In genomic region chr16:94331886-94332252, GRCm38 (mm10) we compare ENCODE assay signal across 9 mouse cellular contexts. TPM values are rescaled to one million over a fixed set of nuclear protein-coding genes. Genes with fewer than 3 reads are reported as not detected.
DNase-seq lines count a peak whose midpoint lies in the region; ATAC-seq lines count a peak whose summit lies in the region.
"Had no signal": no experiment of that assay in that cellular context is flagged by ENCODE, and none has a peak within 500 bp of the region (broad histone marks: within the 10 kb centered on the region; RNA-seq: fewer than 3 reads in every experiment).

No protein-coding gene starts in this region.

- H3K9ac ChIP-seq in intestine, embryonic 16.5 days (ENCODE audit: low read depth, low read length), result no peak overlapping the region
- H3K9ac ChIP-seq: limb, embryonic 12.5 days had no signal

- no peaks in the 10 kb centered on the region for H3K36me3 ChIP-seq in intestine, embryonic 16.5 days (ENCODE audit: control insufficient read depth, insufficient read depth, low read length)
- H3K36me3 ChIP-seq: limb, embryonic 12.5 days had no signal

- H3K4me2 ChIP-seq in intestine, embryonic 16.5 days (ENCODE audit: low read depth, low read length), result no peak overlapping the region
- H3K4me2 ChIP-seq: limb, embryonic 12.5 days had no signal

- peaks cover 2% of the 10 kb centered on the region; the same call in 1 of the 2 replicates for H3K27me3 ChIP-seq in intestine, embryonic 16.5 days (replicated peaks; ENCODE audit: control insufficient read depth, insufficient read depth, low read length)

- H3K4me3 ChIP-seq in intestine, embryonic 16.5 days (ENCODE audit: low read length), result no peak overlapping the region
- H3K4me3 ChIP-seq: limb, embryonic 12.5 days had no signal

- H3K4me1 ChIP-seq in intestine, embryonic 16.5 days (ENCODE audit: control insufficient read depth, insufficient read depth, low read length), result peaks cover 11% of the 10 kb centered on the region

- H3K9me3 ChIP-seq in intestine, embryonic 16.5 days (ENCODE audit: control insufficient read depth, low read length), result no peaks in the 10 kb centered on the region
- H3K9me3 ChIP-seq: limb, embryonic 12.5 days had no signal

- WGBS in intestine, embryonic 16.5 days, result 69% methylated on average over 5 of the region's 5 CpGs

- ATAC-seq in intestine, embryonic 16.5 days, result 0 out of 2 replicates have a peak, but pooled peaks have one; percentile 10
- ATAC-seq in megakaryocyte, adult 5-6 weeks (ENCODE audit: poor library complexity, severe bottlenecking), result peak; percentile 76

- H3K27ac ChIP-seq in intestine, embryonic 16.5 days (ENCODE audit: low read length), result no peak overlapping the region
- H3K27ac ChIP-seq: limb, embryonic 12.5 days had no signal

- DNase-seq in gastrocnemius, adult 18-20 months (ENCODE audit: low spot score), result peak; percentile 67
- DNase-seq in gastrocnemius, postnatal 4 days (ENCODE audit: low spot score in 2 of 2), result no peak
- peak; percentile 75 for DNase-seq in 3T3-L1 (ENCODE audit: low read depth, low spot score)
- peak; percentile 68 for DNase-seq in T-cell, adult 2 months (ENCODE audit: low spot score)
- peak; percentile 78 to 79 for DNase-seq in cerebellum, postnatal 10 days
- peak; percentile 63 for DNase-seq in thymus, postnatal 0 days (ENCODE audit: low spot score)

RNA-seq across cellular contexts. Expression of gene Ripply3, which starts 3.6 kb away (rescaled TPM):
- total RNA-seq in gastrocnemius, adult 18-20 months (2021), result 1 to 10 TPM in 1 of 2 experiments, under 1 TPM in 1; 0.43 to 1.4 TPM
- 1 to 10 TPM; 4.7 to 6.6 TPM for total RNA-seq in gastrocnemius, postnatal 4 days (2021)
- polyA plus RNA-seq in intestine, embryonic 16.5 days (2015; fragmentation: Nextera tagmentation; extraction: Ambion mirVana), result 4.5 and 4.6 TPM in 2 replicates
- 0.23 TPM in 1 of 2 replicates, not detected in the other for total RNA-seq in megakaryocyte, adult 5-6 weeks (2015)
- not detected in 2 replicates for total RNA-seq in megakaryocyte, adult 5-6 weeks (2017)
- 2.2 and 2.5 TPM in 2 replicates for polyA plus RNA-seq in thymus, postnatal 0 days (2015; fragmentation: Nextera tagmentation; extraction: Ambion mirVana)

RNA-seq across cellular contexts. Expression of gene Hlcs, which starts 18.5 kb away (rescaled TPM):
- total RNA-seq in gastrocnemius, adult 18-20 months (2021), result 10 to 100 TPM in 1 of 2 experiments, 1 to 10 TPM in 1; 9.8 to 10.8 TPM
- 10 to 100 TPM; 10.4 to 12.0 TPM for total RNA-seq in gastrocnemius, postnatal 4 days (2021)
- polyA plus RNA-seq in intestine, embryonic 16.5 days (2015; fragmentation: Nextera tagmentation; extraction: Ambion mirVana), result 7.2 and 7.4 TPM in 2 replicates
- 22.8 and 25.3 TPM in 2 replicates for total RNA-seq in megakaryocyte, adult 5-6 weeks (2015)
- total RNA-seq in megakaryocyte, adult 5-6 weeks (2017), result 14.8 and 21.9 TPM in 2 replicates
- 3.8 and 5.6 TPM in 2 replicates for polyA plus RNA-seq in thymus, postnatal 0 days (2015; fragmentation: Nextera tagmentation; extraction: Ambion mirVana)

RNA-seq across cellular contexts. Expression of gene Ttc3, which starts 38.5 kb away (rescaled TPM):
- total RNA-seq in gastrocnemius, adult 18-20 months (2021), result 10 to 100 TPM; 59.4 to 61.8 TPM
- total RNA-seq in gastrocnemius, postnatal 4 days (2021), result 100 to 1,000 TPM; 219 to 226 TPM
- polyA plus RNA-seq in intestine, embryonic 16.5 days (2015; fragmentation: Nextera tagmentation; extraction: Ambion mirVana), result 120 and 128 TPM in 2 replicates
- total RNA-seq in megakaryocyte, adult 5-6 weeks (2015), result 12.0 and 19.7 TPM in 2 replicates
- total RNA-seq in megakaryocyte, adult 5-6 weeks (2017), result 39.3 and 56.6 TPM in 2 replicates
- polyA plus RNA-seq in thymus, postnatal 0 days (2015; fragmentation: Nextera tagmentation; extraction: Ambion mirVana), result 98.1 and 100 TPM in 2 replicates

RNA-seq across cellular contexts. Expression of gene Pigp, which starts 39.8 kb away (rescaled TPM):
- 100 to 1,000 TPM; 165 to 185 TPM for total RNA-seq in gastrocnemius, adult 18-20 months (2021)
- total RNA-seq in gastrocnemius, postnatal 4 days (2021), result 100 to 1,000 TPM; 155 to 166 TPM
- 121 and 129 TPM in 2 replicates for polyA plus RNA-seq in intestine, embryonic 16.5 days (2015; fragmentation: Nextera tagmentation; extraction: Ambion mirVana)
- total RNA-seq in megakaryocyte, adult 5-6 weeks (2015), result 9.9 and 11.1 TPM in 2 replicates
- 4.8 and 10.2 TPM in 2 replicates for total RNA-seq in megakaryocyte, adult 5-6 weeks (2017)
- 123 and 126 TPM in 2 replicates for polyA plus RNA-seq in thymus, postnatal 0 days (2015; fragmentation: Nextera tagmentation; extraction: Ambion mirVana)

Comparison
In these comparisons a context has a peak if more than half of its experiments do, and no peak if none do; other contexts are left out.
1. DNase-seq: peak in gastrocnemius, adult 18-20 months (single experiment), 3T3-L1 (single experiment), T-cell, adult 2 months (single experiment), cerebellum, postnatal 10 days (2 of 2) and thymus, postnatal 0 days (single experiment); none in gastrocnemius, postnatal 4 days (0 of 2).